Mouse (Mus musculus) cerebellum, adult 2 months (tissue): ENCODE data around the gene Arpc2. TPM values are rescaled to one million over a fixed set of nuclear protein-coding genes. Genes with fewer than 3 reads are reported as not detected.

Experiments
- DNase-seq, 2 experiments: peaks; one replicate each; pipeline ENCODE4 v3.0.0; 2021
- H3K27ac ChIP-seq: fragments of 200-500 bp; 2 replicates; pipeline ENCODE4 v1.5.1; 2012; ENCODE audit warnings: low read length, control low read depth, inconsistent platforms; ENCODE audit not compliant: insufficient read depth
- H3K27me3 ChIP-seq: fragments of 200-500 bp; 2 replicates; pipeline ENCODE4 v1.6.1; 2012; ENCODE audit warnings: inconsistent platforms, mild to moderate bottlenecking, low read length, moderate library complexity; ENCODE audit not compliant: control insufficient read depth, insufficient read depth
- H3K4me1 ChIP-seq: fragments of 200-500 bp; 2 replicates; pipeline ENCODE4 v1.6.1; 2011; ENCODE audit warnings: low read length; ENCODE audit not compliant: control insufficient read depth, insufficient read depth
- H3K4me3 ChIP-seq: fragments of 200-500 bp; replicated peaks from 2 replicates; pipeline ENCODE3; 2011; ENCODE audit warnings: mild to moderate bottlenecking, low read depth, low read length, control low read depth; ENCODE audit not compliant: insufficient read depth
- CTCF ChIP-seq: fragments of 200-500 bp; IDR thresholded peaks from 2 replicates; pipeline ENCODE4 v1.5.1; 2011; ENCODE audit warnings: low read depth, mild to moderate bottlenecking, control low read depth, low read length, moderate library complexity, borderline replicate concordance; ENCODE audit not compliant: insufficient read depth
- POLR2A ChIP-seq: fragments of 200-500 bp; IDR thresholded peaks from 2 replicates; pipeline ENCODE4 v1.6.1; 2011; ENCODE audit warnings: low read length, control low read depth, borderline replicate concordance; ENCODE audit not compliant: insufficient read depth
- WGBS: fragments of 180-500 bp; shearing (Covaris S2); methylation state at CpG from one replicate; pipeline ENCODE4 v1.1.7; 2018; 5-methylcytosine and 5-hydroxymethylcytosine counted together
- polyA plus RNA-seq: library from polyadenylated mRNA; depleted of rRNA; stranded (reverse); fragments of >200 nt; gene quantifications from 2 replicates; pipeline ENCODE4 v1.2.3, GENCODE M21; 2012; rRNA removed

Gene Arpc2
- 146 and 151 TPM in 2 replicates for polyA plus RNA-seq

DNA sequence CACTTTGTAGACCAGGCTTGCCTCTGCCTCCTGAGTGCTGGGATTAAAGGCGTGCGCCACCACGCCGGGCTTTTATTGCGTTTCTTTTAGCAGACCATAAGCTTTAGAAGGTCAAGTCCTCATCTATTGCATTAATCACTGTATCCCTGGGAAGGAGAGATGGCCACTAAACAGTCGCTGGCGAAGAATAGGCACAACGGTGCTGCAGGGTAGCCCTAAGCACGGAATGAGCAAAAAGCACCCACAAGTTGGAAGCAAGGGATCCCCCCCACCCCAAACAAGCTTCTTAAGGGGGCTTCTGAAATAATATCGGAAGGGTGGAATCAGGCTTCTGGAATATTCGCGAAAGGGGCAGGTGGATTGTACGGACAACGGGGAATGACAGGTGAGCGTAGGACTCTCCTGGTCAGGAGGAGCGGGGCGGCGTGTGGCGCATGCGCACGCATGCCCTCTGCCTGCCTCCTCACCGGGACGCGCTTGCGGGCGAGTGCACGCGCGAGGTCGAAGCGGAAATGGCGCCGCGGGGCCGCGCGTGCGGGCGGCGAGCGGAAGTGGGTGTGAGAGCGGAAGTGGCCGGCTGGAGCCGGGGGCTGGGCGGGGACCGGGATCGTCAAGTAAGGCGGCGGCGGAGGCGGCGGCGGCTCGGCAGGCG lies at the start of gene Arpc2:
Gene Arpc2 (plus strand): TSS at position 147 of the 652 bp plus-strand sequence.
- TF ChIP-seq CTCF: no peak
- peak; percentile 100 for TF ChIP-seq POLR2A
- WGBS: 2% methylated on average over 55 of the region's 55 CpGs
- DNase-seq: peak; percentile 96 to 97
- H3K4me1 ChIP-seq: peaks cover 5% of the 10 kb centered on the region
- H3K27ac ChIP-seq: peak within 1 kb of the TSS; percentile 82
- no peaks in the 10 kb centered on the region for H3K27me3 ChIP-seq
- peak within 1 kb of the TSS; percentile 72 for H3K4me3 ChIP-seq

DNA sequence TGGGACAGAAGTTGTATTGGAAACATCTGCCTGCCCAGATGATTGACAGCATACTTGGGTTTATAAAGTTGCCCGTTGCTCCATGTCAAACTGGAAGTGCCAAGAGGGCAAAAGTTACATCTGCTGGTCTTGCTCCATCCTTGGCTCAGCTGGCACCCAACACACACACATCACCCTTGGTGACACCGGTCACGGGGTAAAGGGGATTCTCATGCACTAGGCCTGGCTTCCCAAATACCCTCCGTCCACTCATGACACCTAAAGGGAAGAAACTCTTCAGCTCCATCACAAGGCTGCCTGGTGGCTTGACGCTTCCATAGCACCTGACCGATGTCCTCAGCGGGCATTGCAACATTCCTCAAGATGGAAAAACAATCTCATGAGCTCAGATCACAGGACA lies 45.4 kb upstream of the Arpc2 start:
- Histone ChIP-seq H3K4me3 (no peak overlapping the region), H3K4me1 (no peaks in the 10 kb centered on the region), H3K27ac (no peak overlapping the region), H3K27me3 (no peaks in the 10 kb centered on the region)
- DNase-seq: no peak
- TF ChIP-seq CTCF (no peak), POLR2A (no peak)
- WGBS: 88% methylated on average over 7 of the region's 7 CpGs

DNA sequence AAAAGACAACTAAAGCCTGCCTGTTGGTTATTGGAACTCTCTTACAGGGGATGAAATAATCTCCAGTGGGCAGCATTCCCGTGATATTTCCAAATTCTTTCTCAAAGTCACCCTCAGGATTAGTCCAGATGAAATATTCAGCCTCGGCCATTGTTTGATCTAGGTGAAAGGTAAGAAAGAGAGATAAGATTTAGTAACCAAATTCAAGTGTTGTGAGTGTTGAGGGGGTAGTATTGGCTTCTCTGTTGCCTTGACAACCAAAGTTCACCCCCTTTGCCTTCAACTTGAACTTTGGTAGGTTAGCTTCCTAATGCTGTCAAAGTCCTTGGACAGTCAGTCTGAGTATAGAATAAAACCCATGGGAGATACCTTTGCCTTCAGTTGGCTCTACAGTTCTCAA lies 43.2 kb upstream of the Arpc2 start:
- Histone ChIP-seq H3K27ac (no peak overlapping the region), H3K27me3 (no peaks in the 10 kb centered on the region), H3K4me3 (no peak overlapping the region), H3K4me1 (no peaks in the 10 kb centered on the region)
- 88% methylated on average over 2 of the region's 2 CpGs for WGBS
- no peak for TF ChIP-seq CTCF
- no peak for TF ChIP-seq POLR2A
- DNase-seq: no peak

DNA sequence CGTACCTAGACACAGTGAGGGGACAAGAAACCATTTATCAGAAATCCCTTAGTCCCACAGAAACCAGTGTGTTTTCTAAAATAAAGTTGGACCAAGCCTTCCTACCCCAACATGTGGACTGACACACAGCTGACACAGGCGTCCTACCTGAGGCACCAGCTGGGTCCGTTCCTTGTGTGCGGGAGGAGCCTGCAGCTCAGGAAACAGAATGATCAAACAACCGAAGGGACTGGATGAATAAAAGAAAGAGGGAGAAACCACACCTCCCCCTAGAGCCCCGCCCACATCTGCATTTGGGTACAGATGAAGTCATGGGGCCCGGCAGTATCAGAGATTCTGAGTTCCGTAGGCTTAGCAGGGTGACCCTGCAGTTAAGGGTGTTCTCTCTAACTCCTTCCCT lies 41.4 kb upstream of the Arpc2 start, which contains the start of gene Cxcr1:
Gene Cxcr1 (minus strand): TSS at position 187 of the 400 bp plus-strand sequence.
- H3K4me3 ChIP-seq: no peak within 1 kb of the TSS
- no peak for TF ChIP-seq POLR2A
- TF ChIP-seq CTCF: no peak
- DNase-seq: no peak
- 78% methylated on average over 8 of the region's 8 CpGs for WGBS
- no peaks in the 10 kb centered on the region for H3K27me3 ChIP-seq
- H3K27ac ChIP-seq: no peak within 1 kb of the TSS
- no peaks in the 10 kb centered on the region for H3K4me1 ChIP-seq

DNA sequence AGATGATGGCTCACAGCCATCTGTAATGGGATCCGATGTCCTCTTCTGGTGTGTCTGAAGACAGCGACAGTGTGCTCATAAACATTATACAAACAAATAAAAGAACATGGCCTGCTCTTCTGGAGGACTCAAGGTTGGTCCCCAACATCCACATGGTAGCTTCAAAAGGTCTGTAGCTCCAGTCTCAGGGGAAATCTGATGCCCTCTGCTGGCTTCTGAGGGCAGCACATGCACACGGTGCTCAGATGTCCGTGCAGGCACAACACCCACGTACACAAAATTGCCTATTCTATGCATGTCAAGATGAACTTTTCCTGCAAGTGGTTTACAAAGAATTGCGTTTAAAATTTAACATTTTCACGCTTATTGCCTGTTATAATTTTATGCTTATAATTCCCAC lies 39.9 kb upstream of the Arpc2 start:
- 51% methylated on average over 7 of the region's 7 CpGs for WGBS
- H3K27me3 ChIP-seq: no peaks in the 10 kb centered on the region
- no peaks in the 10 kb centered on the region for H3K4me1 ChIP-seq
- DNase-seq: no peak
- H3K4me3 ChIP-seq: no peak overlapping the region
- H3K27ac ChIP-seq: no peak overlapping the region
- TF ChIP-seq CTCF (peak; percentile 33; the same call in 1 of the 2 replicates), POLR2A (no peak)

DNA sequence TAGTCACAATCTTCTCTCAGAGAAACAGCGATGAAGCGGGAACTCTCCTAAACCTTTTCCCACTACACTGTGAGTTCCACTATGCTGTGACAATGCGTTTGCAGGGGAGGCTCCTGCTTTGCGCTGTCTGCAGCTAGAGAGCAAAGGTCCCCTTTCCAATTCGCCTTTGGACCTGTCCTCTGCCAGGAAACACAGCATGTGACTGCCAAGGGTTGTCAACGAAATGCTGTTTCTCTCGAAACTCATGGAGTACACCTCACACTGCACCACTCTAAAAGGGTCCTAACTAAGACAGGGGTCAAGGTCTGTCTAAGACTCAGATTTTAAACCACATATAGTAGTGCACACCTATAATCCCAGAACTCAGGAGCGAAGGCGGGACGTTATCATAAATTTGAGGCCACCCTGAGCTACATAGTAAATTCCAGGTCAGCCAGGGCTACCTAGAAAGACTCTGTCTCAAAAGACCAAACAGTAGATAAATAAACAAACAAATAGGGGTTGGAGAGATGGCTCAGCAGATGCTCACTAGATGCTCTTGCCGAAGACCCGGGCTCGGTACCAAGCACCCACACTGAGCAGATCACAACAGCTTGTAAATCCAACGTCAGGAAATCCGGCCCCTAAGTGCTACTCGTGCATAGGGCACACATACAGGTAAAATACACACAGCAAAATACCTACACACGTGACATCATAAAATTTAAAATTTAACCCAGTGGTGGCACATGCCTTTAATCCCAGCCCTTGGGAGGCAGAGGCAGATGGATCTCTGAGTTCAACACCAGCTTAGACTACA lies 39.1 kb upstream of the Arpc2 start:
- no peak for TF ChIP-seq CTCF
- no peak for TF ChIP-seq POLR2A
- Histone ChIP-seq H3K27ac (no peak overlapping the region), H3K4me1 (no peaks in the 10 kb centered on the region), H3K27me3 (no peaks in the 10 kb centered on the region), H3K4me3 (no peak overlapping the region)
- no peak for DNase-seq
- 74% methylated on average over 17 of the region's 17 CpGs for WGBS

DNA sequence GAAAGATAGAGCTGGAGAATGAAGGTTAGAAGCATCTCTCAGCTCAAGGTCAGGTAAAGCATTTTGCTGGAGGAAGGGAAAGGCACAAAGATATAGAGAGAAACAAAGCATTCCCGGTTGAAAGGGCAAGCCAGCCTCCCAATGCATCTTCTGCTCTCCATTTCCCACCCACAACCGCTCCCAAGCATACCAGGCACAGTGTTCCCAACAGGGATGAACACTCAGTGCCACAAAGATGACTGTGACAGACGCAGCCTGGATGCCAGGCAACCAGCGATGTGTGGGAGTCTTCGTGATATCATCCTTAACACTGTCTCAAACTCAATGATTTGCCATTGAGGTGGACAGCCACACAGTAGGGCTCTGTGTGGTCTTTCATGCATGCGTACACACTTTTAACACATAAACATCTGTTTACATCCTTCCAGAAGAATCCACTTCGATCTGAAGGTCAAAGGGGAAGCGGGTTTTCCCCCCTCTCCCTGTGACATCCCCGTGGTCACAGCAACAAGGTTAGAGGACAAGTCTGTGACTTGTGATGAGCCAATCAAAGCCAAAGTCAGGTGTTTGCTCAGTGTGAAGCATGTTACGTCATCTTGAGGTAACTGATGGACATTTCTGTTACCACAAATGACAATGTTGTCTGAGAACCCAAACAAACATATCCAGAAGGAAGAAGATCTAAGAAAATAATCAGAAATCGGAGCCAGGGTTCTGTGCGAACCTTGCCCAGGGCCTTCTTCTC lies 38.0 kb upstream of the Arpc2 start:
- Histone ChIP-seq H3K4me1 (no peaks in the 10 kb centered on the region), H3K27me3 (no peaks in the 10 kb centered on the region), H3K27ac (no peak overlapping the region), H3K4me3 (no peak overlapping the region)
- DNase-seq: no peak
- WGBS: 77% methylated on average over 12 of the region's 12 CpGs
- no peak for TF ChIP-seq CTCF
- no peak for TF ChIP-seq POLR2A

DNA sequence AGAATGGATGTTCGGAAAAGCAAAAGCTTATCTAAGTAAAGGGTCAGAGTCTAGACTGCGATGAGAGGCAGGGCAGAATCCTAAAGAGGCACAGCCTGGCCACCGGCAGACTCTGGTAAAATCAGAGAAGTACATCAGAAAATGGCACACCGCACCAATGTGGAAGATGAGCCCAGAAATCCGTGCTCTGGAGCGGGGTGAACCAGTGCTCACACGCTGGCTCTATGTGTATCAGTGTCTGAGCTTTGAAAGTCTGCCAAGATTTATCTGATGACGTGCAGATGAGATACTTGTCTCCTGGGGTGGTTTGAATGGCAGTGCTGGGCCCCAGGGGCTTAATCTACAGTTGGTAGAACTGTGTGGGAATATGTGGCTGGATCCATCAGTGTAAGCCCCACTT lies 36.8 kb upstream of the Arpc2 start:
- Histone ChIP-seq H3K4me3 (no peak overlapping the region), H3K27ac (no peak overlapping the region), H3K27me3 (no peaks in the 10 kb centered on the region), H3K4me1 (no peaks in the 10 kb centered on the region)
- no peak for DNase-seq
- WGBS: 41% methylated on average over 8 of the region's 8 CpGs
- no peak for TF ChIP-seq CTCF
- TF ChIP-seq POLR2A: no peak
